Mouse (Mus musculus): Measurements from ENCODE around the gene Sparcl1.

GRCm38 (mm10) chr5:104150196-104150595, 36.7 kb upstream of the Sparcl1 start:
- TF ChIP-seq E2F4 (IDR thresholded peaks at IDR 0.05; ENCODE audit: insufficient read depth) (no peak), TCF12 (IDR thresholded peaks at IDR 0.05; ENCODE audit: insufficient read depth, poor library complexity, severe bottlenecking) (no peak), POLR2A (IDR thresholded peaks at IDR 0.05; ENCODE audit: insufficient read length, low read depth) (no peak), USF1 (IDR thresholded peaks at IDR 0.05; ENCODE audit: low read depth) (no peak), MYOD1 (IDR thresholded peaks at IDR 0.05; ENCODE audit: control insufficient read depth in 1 of 3, insufficient read length in 2 of 3, low read depth in 2 of 3) (no peak), POLR2AphosphoS2 (IDR thresholded peaks at IDR 0.05; ENCODE audit: insufficient read length, low read depth) (no peak), MAX (IDR thresholded peaks at IDR 0.05; ENCODE audit: low read depth) (no peak)

Data from myocyte (in vitro differentiated cells).